Mouse (Mus musculus): Measurements from ENCODE around the gene Slc6a12. TPM values are rescaled to one million over a fixed set of nuclear protein-coding genes. Genes with fewer than 3 reads are reported as not detected.

Gene Slc6a12
- polyA plus RNA-seq (2014; fragmentation: Nextera tagmentation; extraction: Ambion mirVana), result 1.6 TPM in 1 of 2 replicates, not detected in the other

DNA sequence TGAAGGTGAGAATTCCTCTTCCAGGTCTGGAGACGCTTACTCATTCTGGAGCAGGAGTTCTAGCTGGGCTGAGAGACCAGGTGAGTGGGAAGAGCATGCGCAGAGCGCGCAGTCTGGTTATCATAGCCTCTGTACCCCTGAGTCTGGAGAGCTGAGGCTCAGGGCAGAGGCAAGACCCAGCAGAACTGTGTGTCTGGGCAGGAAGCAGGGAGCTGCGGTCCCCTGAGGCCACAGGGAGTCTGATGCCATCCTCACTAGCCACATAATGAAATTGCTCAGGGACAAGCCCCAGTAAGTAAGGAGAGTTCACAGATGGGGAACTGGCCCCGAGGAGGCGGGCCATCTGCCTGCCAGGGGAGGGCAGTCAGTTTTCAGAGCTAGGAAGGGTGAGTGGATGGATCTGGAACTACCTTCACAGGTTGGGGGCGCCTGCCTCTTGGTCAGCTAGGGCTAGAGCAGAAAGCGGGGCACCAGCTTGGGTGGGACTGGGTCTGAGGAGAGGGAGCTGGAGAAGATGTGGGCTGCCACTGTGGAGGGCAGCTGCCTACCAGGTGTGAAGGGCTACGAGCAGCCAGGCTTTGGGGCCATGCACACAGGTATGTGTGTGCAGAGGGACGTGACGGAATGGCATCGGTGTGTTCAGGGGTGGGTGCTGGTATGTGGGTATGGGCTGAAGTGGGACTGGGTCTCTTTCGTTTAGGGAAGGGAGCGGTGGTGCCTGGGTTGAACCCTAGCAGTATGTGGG lies at the start of gene Slc6a12:
Gene Slc6a12 (plus strand): TSS at position 51 of the 745 bp plus-strand sequence.
- Histone ChIP-seq H3K27me3 (ENCODE audit: control insufficient read depth, insufficient read depth, low read length) (no peaks in the 10 kb centered on the region), H3K27ac (replicated peaks; ENCODE audit: low read depth, low read length) (no peak within 1 kb of the TSS), H3K4me1 (ENCODE audit: control insufficient read depth, insufficient read depth, low read length) (no peaks in the 10 kb centered on the region), H3K36me3 (ENCODE audit: control insufficient read depth, insufficient read depth, low read length) (no peaks in the 10 kb centered on the region), H3K9ac (replicated peaks; ENCODE audit: low read length) (no peak within 1 kb of the TSS), H3K9me3 (ENCODE audit: control insufficient read depth, low read length) (no peaks in the 10 kb centered on the region), H3K4me3 (replicated peaks; ENCODE audit: low read depth, low read length) (no peak within 1 kb of the TSS), H3K4me2 (ENCODE audit: low read length) (no peak within 1 kb of the TSS)
- WGBS, result 77% methylated on average over 15 of the region's 15 CpGs
- no peak for ATAC-seq (ENCODE audit: low FRiP score, low TSS enrichment)
- DNase-seq, result no peak

DNA sequence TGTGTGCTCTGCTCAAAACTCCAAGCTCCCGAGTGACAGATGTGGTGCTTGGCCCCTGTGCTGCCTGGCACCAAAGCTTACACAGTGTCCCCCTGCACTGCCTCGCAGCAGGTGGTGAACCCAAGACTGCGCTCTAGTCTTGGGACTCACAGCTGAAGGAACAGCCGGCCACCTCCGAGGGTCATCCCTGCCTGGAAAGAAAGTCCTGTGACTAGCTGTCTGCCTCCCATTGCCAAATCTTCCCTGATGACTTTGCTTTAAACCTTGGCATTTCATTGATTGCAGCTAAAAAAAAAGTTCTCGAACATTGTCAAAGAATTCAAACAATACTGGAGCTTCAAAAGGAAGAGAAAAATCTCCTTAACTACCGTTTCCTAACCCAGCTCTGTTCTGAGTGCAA lies 43.6 kb upstream of the Slc6a12 start:
- WGBS, result 28% methylated on average over 7 of the region's 7 CpGs
- Histone ChIP-seq H3K27me3 (ENCODE audit: control insufficient read depth, insufficient read depth, low read length) (no peaks in the 10 kb centered on the region), H3K4me3 (replicated peaks; ENCODE audit: low read depth, low read length) (no peak overlapping the region), H3K4me1 (ENCODE audit: control insufficient read depth, insufficient read depth, low read length) (0 out of 2 replicates have a peak, but pooled peaks cover 2% of the 10 kb centered on the region), H3K9ac (replicated peaks; ENCODE audit: low read length) (no peak overlapping the region), H3K27ac (replicated peaks; ENCODE audit: low read depth, low read length) (no peak overlapping the region), H3K4me2 (ENCODE audit: low read length) (no peak overlapping the region), H3K36me3 (ENCODE audit: control insufficient read depth, insufficient read depth, low read length) (no peaks in the 10 kb centered on the region), H3K9me3 (ENCODE audit: control insufficient read depth, low read length) (no peaks in the 10 kb centered on the region)
- DNase-seq (no peak), ATAC-seq (ENCODE audit: low FRiP score, low TSS enrichment) (no peak)

GRCm38 (mm10) chr6:121299954-121300353 lies 42.9 kb upstream of the Slc6a12 start, which contains the start of gene Slc6a13:
Gene Slc6a13, plus strand, starts transcription at chr6:121300227.
- no peak within 1 kb of the TSS for H3K27ac ChIP-seq (replicated peaks; ENCODE audit: low read depth, low read length)
- WGBS, result 3% methylated on average over 11 of the region's 11 CpGs
- H3K9me3 ChIP-seq (ENCODE audit: control insufficient read depth, low read length), result no peaks in the 10 kb centered on the region
- DNase-seq (peak; percentile 32), ATAC-seq (ENCODE audit: low FRiP score, low TSS enrichment) (no peak)
- H3K4me1 ChIP-seq (ENCODE audit: control insufficient read depth, insufficient read depth, low read length), result 0 out of 2 replicates have a peak, but pooled peaks cover 2% of the 10 kb centered on the region
- no peaks in the 10 kb centered on the region for H3K27me3 ChIP-seq (ENCODE audit: control insufficient read depth, insufficient read depth, low read length)
- no peak within 1 kb of the TSS for H3K9ac ChIP-seq (replicated peaks; ENCODE audit: low read length)
- no peaks in the 10 kb centered on the region for H3K36me3 ChIP-seq (ENCODE audit: control insufficient read depth, insufficient read depth, low read length)
- H3K4me2 ChIP-seq (ENCODE audit: low read length), result no peak within 1 kb of the TSS
- H3K4me3 ChIP-seq (replicated peaks; ENCODE audit: low read depth, low read length), result no peak within 1 kb of the TSS

- no peak overlapping the region for H3K4me3 ChIP-seq (replicated peaks; ENCODE audit: low read depth, low read length)
- no peaks in the 10 kb centered on the region for H3K9me3 ChIP-seq (ENCODE audit: control insufficient read depth, low read length)
- WGBS, result 72% methylated on average over 9 of the region's 9 CpGs
- H3K4me2 ChIP-seq (ENCODE audit: low read length), result no peak overlapping the region
- no peaks in the 10 kb centered on the region for H3K36me3 ChIP-seq (ENCODE audit: control insufficient read depth, insufficient read depth, low read length)
- H3K27me3 ChIP-seq (ENCODE audit: control insufficient read depth, insufficient read depth, low read length), result no peaks in the 10 kb centered on the region
- no peak overlapping the region for H3K9ac ChIP-seq (replicated peaks; ENCODE audit: low read length)
- no peak overlapping the region for H3K27ac ChIP-seq (replicated peaks; ENCODE audit: low read depth, low read length)
- H3K4me1 ChIP-seq (ENCODE audit: control insufficient read depth, insufficient read depth, low read length), result 0 out of 2 replicates have a peak, but pooled peaks cover 2% of the 10 kb centered on the region
- DNase-seq (no peak), ATAC-seq (ENCODE audit: low FRiP score, low TSS enrichment) (no peak)
These were observed 42.4 kb upstream of the Slc6a12 start for GRCm38 (mm10) chr6:121300504-121300903.

- Histone ChIP-seq H3K4me1 (ENCODE audit: control insufficient read depth, insufficient read depth, low read length) (0 out of 2 replicates have a peak, but pooled peaks cover 2% of the 10 kb centered on the region), H3K36me3 (ENCODE audit: control insufficient read depth, insufficient read depth, low read length) (no peaks in the 10 kb centered on the region), H3K27ac (replicated peaks; ENCODE audit: low read depth, low read length) (no peak overlapping the region), H3K4me3 (replicated peaks; ENCODE audit: low read depth, low read length) (no peak overlapping the region), H3K9ac (replicated peaks; ENCODE audit: low read length) (no peak overlapping the region), H3K4me2 (ENCODE audit: low read length) (no peak overlapping the region), H3K27me3 (ENCODE audit: control insufficient read depth, insufficient read depth, low read length) (no peaks in the 10 kb centered on the region), H3K9me3 (ENCODE audit: control insufficient read depth, low read length) (no peaks in the 10 kb centered on the region)
- WGBS, result 64% methylated on average over 10 of the region's 10 CpGs
- no peak for ATAC-seq (ENCODE audit: low FRiP score, low TSS enrichment)
- no peak for DNase-seq
These were observed 39.2 kb upstream of the Slc6a12 start for GRCm38 (mm10) chr6:121303466-121304220.

- ATAC-seq (ENCODE audit: low FRiP score, low TSS enrichment) (no peak), DNase-seq (no peak)
- WGBS, result 85% methylated on average over 9 of the region's 9 CpGs
- no peaks in the 10 kb centered on the region for H3K27me3 ChIP-seq (ENCODE audit: control insufficient read depth, insufficient read depth, low read length)
- H3K36me3 ChIP-seq (ENCODE audit: control insufficient read depth, insufficient read depth, low read length), result no peaks in the 10 kb centered on the region
- H3K9me3 ChIP-seq (ENCODE audit: control insufficient read depth, low read length), result no peaks in the 10 kb centered on the region
- no peak overlapping the region for H3K4me3 ChIP-seq (replicated peaks; ENCODE audit: low read depth, low read length)
- H3K9ac ChIP-seq (replicated peaks; ENCODE audit: low read length), result no peak overlapping the region
- H3K4me2 ChIP-seq (ENCODE audit: low read length), result no peak overlapping the region
- no peak overlapping the region for H3K27ac ChIP-seq (replicated peaks; ENCODE audit: low read depth, low read length)
- 0 out of 2 replicates have a peak, but pooled peaks cover 2% of the 10 kb centered on the region for H3K4me1 ChIP-seq (ENCODE audit: control insufficient read depth, insufficient read depth, low read length)
These were observed 38.2 kb upstream of the Slc6a12 start for GRCm38 (mm10) chr6:121304630-121305029.

DNA sequence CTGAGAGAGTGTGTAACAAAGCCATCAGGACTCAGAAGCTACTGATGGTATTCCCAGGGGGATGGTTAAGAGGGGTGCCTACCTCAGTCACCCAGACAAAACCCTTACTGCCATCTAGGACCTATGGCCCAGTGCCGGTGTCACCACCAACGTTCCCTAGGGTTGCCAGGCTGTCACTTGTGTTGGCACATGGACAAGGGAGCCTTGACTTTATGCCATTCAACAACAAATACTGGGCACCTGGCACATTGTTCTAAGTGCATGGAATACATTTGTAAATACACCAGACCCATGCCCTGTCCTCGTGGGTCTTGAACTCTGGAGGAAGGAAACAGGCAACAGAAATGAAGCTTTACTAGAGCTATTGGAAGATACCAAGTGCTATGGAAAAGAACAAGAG lies 37.3 kb upstream of the Slc6a12 start:
- Histone ChIP-seq H3K27ac (replicated peaks; ENCODE audit: low read depth, low read length) (no peak overlapping the region), H3K27me3 (ENCODE audit: control insufficient read depth, insufficient read depth, low read length) (no peaks in the 10 kb centered on the region), H3K4me2 (ENCODE audit: low read length) (no peak overlapping the region), H3K4me3 (replicated peaks; ENCODE audit: low read depth, low read length) (no peak overlapping the region), H3K4me1 (ENCODE audit: control insufficient read depth, insufficient read depth, low read length) (no peaks in the 10 kb centered on the region), H3K9me3 (ENCODE audit: control insufficient read depth, low read length) (no peaks in the 10 kb centered on the region), H3K9ac (replicated peaks; ENCODE audit: low read length) (no peak overlapping the region), H3K36me3 (ENCODE audit: control insufficient read depth, insufficient read depth, low read length) (no peaks in the 10 kb centered on the region)
- DNase-seq (no peak), ATAC-seq (ENCODE audit: low FRiP score, low TSS enrichment) (no peak)
- WGBS, result 94% methylated on average over 3 of the region's 3 CpGs

DNA sequence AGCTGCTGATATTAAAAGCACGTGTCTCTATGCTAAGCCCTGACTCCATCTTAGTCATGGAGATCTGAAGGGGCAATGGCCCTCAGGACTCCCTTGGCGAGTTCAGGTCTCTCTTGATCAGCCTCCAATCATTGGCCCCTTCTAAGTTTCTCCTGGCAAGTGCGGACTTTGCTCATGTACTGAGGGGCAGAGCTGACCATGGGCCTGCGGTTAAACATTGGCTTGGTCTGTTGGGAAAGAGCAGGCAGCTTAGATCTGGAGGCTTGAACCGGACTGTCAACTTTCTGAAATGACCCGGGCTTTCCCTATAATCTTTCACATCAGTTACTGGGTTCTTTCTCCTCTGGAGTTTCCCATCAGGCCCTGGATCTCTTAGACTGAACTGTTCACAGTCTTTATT lies 31.9 kb upstream of the Slc6a12 start:
- H3K9ac ChIP-seq (replicated peaks; ENCODE audit: low read length), result no peak overlapping the region
- no peaks in the 10 kb centered on the region for H3K36me3 ChIP-seq (ENCODE audit: control insufficient read depth, insufficient read depth, low read length)
- no peak overlapping the region for H3K27ac ChIP-seq (replicated peaks; ENCODE audit: low read depth, low read length)
- 93% methylated on average over 6 of the region's 6 CpGs for WGBS
- no peaks in the 10 kb centered on the region for H3K4me1 ChIP-seq (ENCODE audit: control insufficient read depth, insufficient read depth, low read length)
- H3K27me3 ChIP-seq (ENCODE audit: control insufficient read depth, insufficient read depth, low read length), result no peaks in the 10 kb centered on the region
- H3K4me2 ChIP-seq (ENCODE audit: low read length), result no peak overlapping the region
- DNase-seq (no peak), ATAC-seq (ENCODE audit: low FRiP score, low TSS enrichment) (no peak)
- H3K9me3 ChIP-seq (ENCODE audit: control insufficient read depth, low read length), result no peaks in the 10 kb centered on the region
- H3K4me3 ChIP-seq (replicated peaks; ENCODE audit: low read depth, low read length), result no peak overlapping the region
